Mouse (Mus musculus): Measurements from ENCODE around the gene Ppp1r13b.

- TF ChIP-seq POLR2A (IDR thresholded peaks at IDR 0.05; ENCODE audit: insufficient read depth, low read depth, low read length) = no peak
- TF ChIP-seq CTCF (IDR thresholded peaks at IDR 0.05) = no peak
- no peak for TF ChIP-seq EP300 (IDR thresholded peaks at IDR 0.05; ENCODE audit: insufficient read depth, low read depth, low read length)
Observed at GRCm38 (mm10) chr12:111869806-111870205, 38.1 kb downstream of the Ppp1r13b start.

All from heart, adult 2 months (tissue).